Mouse (Mus musculus): Measurements from ENCODE around the gene Trmt13. TPM values are rescaled to one million over a fixed set of nuclear protein-coding genes. Genes with fewer than 3 reads are reported as not detected.
A peak's percentile ranks its signal among the peaks of the same experiment; 100 is the strongest.
"Not testable (repeated sequence)": the region's sequence is repeated elsewhere in the genome, so short reads cannot be mapped to it uniquely, and the experiment has no call there.

The Trmt13 gene
- polyA plus RNA-seq, 1 experiment from 2014 or later = 7.6 TPM

DNA sequence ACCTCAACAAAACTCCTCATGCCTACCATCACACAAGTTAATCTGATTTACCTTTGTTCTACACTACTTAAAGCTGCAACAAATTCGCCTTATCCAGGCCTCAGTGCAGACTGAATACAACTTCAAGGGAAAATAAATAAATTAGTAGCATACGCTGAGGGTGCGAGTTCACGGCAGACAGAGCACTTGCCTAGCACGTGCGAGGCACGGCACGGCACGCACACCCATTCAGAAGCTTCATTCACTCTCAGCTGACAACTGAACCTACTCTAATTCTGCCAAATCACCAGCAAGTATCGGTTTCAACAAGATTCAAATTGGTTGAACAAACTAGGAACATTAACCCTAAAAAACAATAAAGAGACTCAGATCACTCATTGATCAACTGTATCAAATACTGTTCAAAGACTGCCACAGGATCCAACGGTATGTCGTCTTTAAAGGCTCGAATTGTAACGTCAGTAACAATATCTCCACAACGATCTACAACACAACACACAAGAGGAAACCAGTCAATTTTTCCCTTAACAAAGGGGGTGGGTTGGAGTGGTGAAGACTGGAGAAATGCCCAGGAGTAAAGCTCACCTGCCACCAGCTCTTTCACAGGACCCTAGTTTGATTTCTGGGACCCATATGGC lies 44.7 kb upstream of the Trmt13 start:
- WGBS (ENCODE audit: insufficient replicate concordance) = 74% methylated on average over 15 of the region's 15 CpGs
- Histone ChIP-seq H3K4me3 (ENCODE audit: low read depth, low read length) (no peak overlapping the region), H3K9me3 (ENCODE audit: low read length) (no peaks in the 10 kb centered on the region), H3K4me2 (ENCODE audit: low read depth, low read length) (0 out of 2 replicates have a peak overlapping the region, but pooled peaks have one; percentile 19), H3K36me3 (replicated peaks; ENCODE audit: insufficient read depth, low read length) (no peaks in the 10 kb centered on the region), H3K27me3 (ENCODE audit: insufficient read depth, low read length) (no peaks in the 10 kb centered on the region), H3K9ac (replicated peaks) (no peak overlapping the region), H3K27ac (ENCODE audit: low read depth) (no peak overlapping the region), H3K4me1 (ENCODE audit: insufficient read depth) (peaks cover 48% of the 10 kb centered on the region)
- DNase-seq (no peak), ATAC-seq (no peak)
- TF ChIP-seq EP300 (IDR thresholded peaks at IDR 0.05; ENCODE audit: low read depth) = no peak
- TF ChIP-seq CTCF (IDR thresholded peaks at IDR 0.05; ENCODE audit: low read depth) = no peak

DNA sequence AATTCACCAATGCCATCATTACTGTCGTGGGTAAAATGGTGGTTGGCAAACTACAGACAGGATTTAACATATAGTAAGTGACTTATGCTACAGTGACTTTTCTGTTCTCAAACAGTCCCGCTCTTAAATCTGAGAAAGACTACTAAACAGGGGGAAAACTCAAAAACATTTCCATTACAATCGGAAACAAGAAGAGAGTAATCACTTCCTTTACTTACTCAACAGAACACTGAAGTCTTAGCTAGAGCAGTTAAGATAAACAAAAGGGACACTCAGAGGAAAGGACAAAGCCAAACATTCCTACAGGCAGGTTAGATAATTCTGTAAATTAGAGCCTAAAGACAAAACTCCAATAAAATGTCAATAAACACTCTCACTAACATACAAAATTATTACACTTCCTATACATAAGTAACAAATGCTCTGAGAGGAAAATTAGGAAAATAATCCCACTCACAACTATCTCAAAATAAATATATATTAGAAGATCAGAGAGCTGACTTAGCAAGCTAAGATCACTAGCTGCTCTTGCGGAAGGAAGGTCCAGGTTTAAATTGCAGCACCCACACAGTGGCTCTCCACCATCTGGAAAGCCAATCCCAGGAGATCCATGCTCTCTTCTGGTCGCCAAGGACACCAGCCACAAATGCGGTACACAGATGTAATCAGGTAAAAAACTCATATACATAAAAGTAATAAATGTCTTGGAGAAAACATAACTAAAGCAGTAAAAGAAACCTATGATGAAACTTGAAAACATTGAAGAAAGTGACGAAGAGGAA lies 42.0 kb upstream of the Trmt13 start:
- no peaks in the 10 kb centered on the region for H3K9me3 ChIP-seq (ENCODE audit: low read length)
- H3K9ac ChIP-seq (replicated peaks) = no peak overlapping the region
- no peaks in the 10 kb centered on the region for H3K36me3 ChIP-seq (replicated peaks; ENCODE audit: insufficient read depth, low read length)
- ATAC-seq (no peak), DNase-seq (no peak)
- no peaks in the 10 kb centered on the region for H3K27me3 ChIP-seq (ENCODE audit: insufficient read depth, low read length)
- H3K4me2 ChIP-seq (ENCODE audit: low read depth, low read length) = no peak overlapping the region
- peaks cover 43% of the 10 kb centered on the region for H3K4me1 ChIP-seq (ENCODE audit: insufficient read depth)
- TF ChIP-seq CTCF (IDR thresholded peaks at IDR 0.05; ENCODE audit: low read depth) (no peak), EP300 (IDR thresholded peaks at IDR 0.05; ENCODE audit: low read depth) (no peak)
- WGBS (ENCODE audit: insufficient replicate concordance) = 74% methylated on average over 7 of the region's 7 CpGs
- no peak overlapping the region for H3K4me3 ChIP-seq (ENCODE audit: low read depth, low read length)
- no peak overlapping the region for H3K27ac ChIP-seq (ENCODE audit: low read depth)

DNA sequence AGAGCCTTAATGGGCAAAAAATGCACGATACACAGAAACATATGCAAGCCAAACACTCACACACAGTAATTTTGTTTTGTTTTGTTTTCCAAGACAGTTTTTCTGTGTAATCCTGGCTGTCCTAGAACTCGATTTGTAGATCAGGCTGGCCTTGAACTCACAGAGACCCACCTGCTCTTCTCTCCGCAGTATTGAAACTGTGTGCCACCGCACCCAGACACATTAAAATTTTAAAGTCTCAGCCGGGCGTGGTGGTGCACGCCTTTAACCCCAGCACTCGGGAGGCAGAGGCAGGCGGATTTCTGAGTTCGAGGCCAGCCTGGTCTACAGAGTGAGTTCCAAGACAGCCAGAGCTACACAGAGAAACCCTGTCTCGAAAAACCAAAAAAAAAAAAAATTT lies 39.7 kb upstream of the Trmt13 start:
- not testable (repeated sequence) for DNase-seq; H3K9me3 ChIP-seq (ENCODE audit: low read length); H3K4me2 ChIP-seq (ENCODE audit: low read depth, low read length); H3K9ac ChIP-seq (replicated peaks); ATAC-seq; H3K4me3 ChIP-seq (ENCODE audit: low read depth, low read length); H3K27ac ChIP-seq (ENCODE audit: low read depth); H3K27me3 ChIP-seq (ENCODE audit: insufficient read depth, low read length); H3K36me3 ChIP-seq (replicated peaks; ENCODE audit: insufficient read depth, low read length)
- WGBS (ENCODE audit: insufficient replicate concordance) = 81% methylated on average over 11 of the region's 11 CpGs
- peaks cover 32% of the 10 kb centered on the region for H3K4me1 ChIP-seq (ENCODE audit: insufficient read depth)

DNA sequence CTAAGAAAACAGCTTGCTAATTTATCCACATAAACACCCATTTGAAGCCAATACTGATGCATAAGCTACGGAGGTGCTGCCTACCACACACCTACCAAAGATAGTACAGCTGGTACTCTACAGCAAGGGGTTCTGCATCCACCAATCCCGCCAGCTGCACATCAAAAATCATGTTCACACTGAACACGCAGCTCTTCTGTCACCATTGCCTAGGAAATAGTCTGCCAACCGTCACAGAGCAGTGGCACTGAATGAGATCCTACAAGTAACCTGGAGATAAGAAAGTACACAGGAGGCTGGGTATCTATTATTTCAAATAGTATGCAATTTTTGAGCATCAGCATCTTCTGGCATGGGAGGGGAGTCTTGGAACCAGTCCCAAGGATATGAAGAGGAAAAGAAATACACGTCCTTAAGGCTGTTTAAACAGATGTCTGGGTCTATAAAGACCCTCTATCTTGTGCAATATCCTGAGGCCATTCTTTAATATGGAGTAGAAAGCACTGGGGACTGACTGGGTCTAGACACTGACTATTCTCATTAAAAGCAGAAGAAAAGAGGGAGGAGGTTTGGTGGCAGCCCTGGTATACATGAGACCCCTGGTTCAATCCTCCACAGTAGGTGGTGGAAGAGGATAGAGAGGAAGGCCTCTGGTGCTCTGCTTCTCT lies 39.0 kb upstream of the Trmt13 start:
- H3K27ac ChIP-seq (ENCODE audit: low read depth) = no peak overlapping the region
- no peak overlapping the region for H3K4me3 ChIP-seq (ENCODE audit: low read depth, low read length)
- WGBS (ENCODE audit: insufficient replicate concordance) = 56% methylated on average over 5 of the region's 5 CpGs
- DNase-seq (no peak), ATAC-seq (no peak)
- H3K27me3 ChIP-seq (ENCODE audit: insufficient read depth, low read length) = no peaks in the 10 kb centered on the region
- H3K36me3 ChIP-seq (replicated peaks; ENCODE audit: insufficient read depth, low read length) = peaks cover 15% of the 10 kb centered on the region
- no peak overlapping the region for H3K9ac ChIP-seq (replicated peaks)
- H3K4me1 ChIP-seq (ENCODE audit: insufficient read depth) = peaks cover 28% of the 10 kb centered on the region
- no peaks in the 10 kb centered on the region for H3K9me3 ChIP-seq (ENCODE audit: low read length)
- TF ChIP-seq EP300 (IDR thresholded peaks at IDR 0.05; ENCODE audit: low read depth) = no peak
- no peak for TF ChIP-seq CTCF (IDR thresholded peaks at IDR 0.05; ENCODE audit: low read depth)
- H3K4me2 ChIP-seq (ENCODE audit: low read depth, low read length) = no peak overlapping the region

DNA sequence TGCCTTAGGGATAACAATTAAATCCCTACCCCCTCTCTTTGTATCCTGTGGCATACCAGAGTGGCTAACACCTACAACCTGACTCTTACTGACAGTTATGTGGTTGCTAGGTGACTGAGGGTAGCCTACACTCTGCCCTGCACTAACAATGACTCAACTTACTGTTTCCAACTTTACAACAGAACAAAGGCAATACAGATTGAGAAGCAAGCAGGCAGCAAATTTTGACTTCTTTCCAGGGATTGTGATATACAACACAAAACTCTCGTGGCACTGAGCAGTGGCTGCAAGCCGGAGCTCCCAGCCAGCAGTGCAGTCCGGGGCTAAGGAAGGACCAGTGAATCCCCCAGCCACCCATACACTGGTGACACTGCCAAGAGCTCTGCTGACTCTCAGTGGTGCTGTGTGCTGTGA lies 37.7 kb upstream of the Trmt13 start:
- no peaks in the 10 kb centered on the region for H3K9me3 ChIP-seq (ENCODE audit: low read length)
- H3K27ac ChIP-seq (ENCODE audit: low read depth) = no peak overlapping the region
- no peak overlapping the region for H3K9ac ChIP-seq (replicated peaks)
- H3K4me2 ChIP-seq (ENCODE audit: low read depth, low read length) = no peak overlapping the region
- H3K4me3 ChIP-seq (ENCODE audit: low read depth, low read length) = no peak overlapping the region
- WGBS (ENCODE audit: insufficient replicate concordance) = 72% methylated on average over 3 of the region's 3 CpGs
- peaks cover 15% of the 10 kb centered on the region for H3K4me1 ChIP-seq (ENCODE audit: insufficient read depth)
- peaks cover 19% of the 10 kb centered on the region for H3K36me3 ChIP-seq (replicated peaks; ENCODE audit: insufficient read depth, low read length)
- DNase-seq (no peak), ATAC-seq (no peak)
- no peak for TF ChIP-seq EP300 (IDR thresholded peaks at IDR 0.05; ENCODE audit: low read depth)
- no peak for TF ChIP-seq CTCF (IDR thresholded peaks at IDR 0.05; ENCODE audit: low read depth)
- H3K27me3 ChIP-seq (ENCODE audit: insufficient read depth, low read length) = no peaks in the 10 kb centered on the region

DNA sequence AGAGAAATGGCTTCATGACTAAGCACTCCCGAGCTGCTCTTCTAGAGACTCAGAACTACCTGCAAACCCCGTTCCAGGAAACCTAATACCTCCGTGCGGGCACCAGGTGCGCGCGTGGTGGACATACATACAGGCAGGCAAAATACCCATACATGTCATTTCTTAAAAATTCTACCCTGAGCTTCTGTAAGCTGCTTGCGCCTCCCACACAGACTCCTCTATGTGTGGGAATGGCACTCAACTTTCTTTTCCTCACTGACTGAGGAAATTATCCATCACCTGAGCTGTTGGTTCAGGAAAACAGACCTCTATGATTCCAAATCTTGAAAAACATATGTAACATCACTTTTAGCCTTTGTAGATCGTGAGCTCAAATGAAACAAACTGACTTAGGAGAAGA lies 36.3 kb upstream of the Trmt13 start:
- TF ChIP-seq CTCF (IDR thresholded peaks at IDR 0.05; ENCODE audit: low read depth) = no peak
- no peak for TF ChIP-seq EP300 (IDR thresholded peaks at IDR 0.05; ENCODE audit: low read depth)
- no peaks in the 10 kb centered on the region for H3K9me3 ChIP-seq (ENCODE audit: low read length)
- H3K27ac ChIP-seq (ENCODE audit: low read depth) = no peak overlapping the region
- peaks cover 28% of the 10 kb centered on the region for H3K36me3 ChIP-seq (replicated peaks; ENCODE audit: insufficient read depth, low read length)
- no peaks in the 10 kb centered on the region for H3K27me3 ChIP-seq (ENCODE audit: insufficient read depth, low read length)
- H3K4me3 ChIP-seq (ENCODE audit: low read depth, low read length) = no peak overlapping the region
- WGBS (ENCODE audit: insufficient replicate concordance) = 91% methylated on average over 9 of the region's 9 CpGs
- H3K4me1 ChIP-seq (ENCODE audit: insufficient read depth) = peaks cover 5% of the 10 kb centered on the region; the same call in 1 of the 2 replicates
- ATAC-seq (no peak), DNase-seq (no peak)
- no peak overlapping the region for H3K9ac ChIP-seq (replicated peaks)
- no peak overlapping the region for H3K4me2 ChIP-seq (ENCODE audit: low read depth, low read length)
